Mouse (Mus musculus) monocyte, adult 5-6 weeks (primary cell): Measurements from ENCODE around the gene Hes3. TPM values are rescaled to one million over a fixed set of nuclear protein-coding genes. Genes with fewer than 3 reads are reported as not detected.
A peak's percentile ranks its signal among the peaks of the same experiment; 100 is the strongest.

Experiments used
- ATAC-seq: fragments of 153-309, 156-312 bp; replicated peaks from 2 replicates; pipeline ENCODE4 v1.8.0; 2017; ENCODE audit warnings: mild to moderate bottlenecking; ENCODE audit not compliant: low TSS enrichment, insufficient number of reproducible peaks, severe bottlenecking, poor library complexity, low FRiP score
- total RNA-seq: library from RNA; stranded (forward); fragments of 200-1000, 200-491, 200-594 nt; gene quantifications from 3 replicates; pipeline ENCODE4 v1.2.3, GENCODE M21; 2017

The Hes3 gene
- not detected in 3 replicates for total RNA-seq

DNA sequence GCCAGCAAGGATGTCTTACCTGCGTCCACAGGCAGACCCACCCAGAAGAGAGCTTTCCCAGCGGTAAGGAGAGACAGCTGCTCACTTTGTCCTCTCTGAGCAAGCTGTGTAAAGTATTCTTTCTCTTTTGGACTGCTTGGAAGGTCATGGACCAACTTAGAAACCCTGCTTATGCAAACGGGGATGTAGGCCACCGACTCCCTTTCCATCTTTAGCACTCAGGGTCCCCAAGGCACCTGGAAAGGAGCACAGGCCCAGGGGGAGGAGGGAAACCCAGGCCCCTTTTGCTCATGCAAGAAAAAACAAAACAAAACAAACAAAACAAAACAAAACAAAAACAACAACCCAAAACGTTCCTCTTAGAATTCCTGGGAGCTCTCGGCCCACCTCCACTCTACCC is at the start of gene Hes3:
TSS of gene Hes3 (minus strand) at position 101 of the 400 bp plus-strand sequence.
- ATAC-seq: no peak

DNA sequence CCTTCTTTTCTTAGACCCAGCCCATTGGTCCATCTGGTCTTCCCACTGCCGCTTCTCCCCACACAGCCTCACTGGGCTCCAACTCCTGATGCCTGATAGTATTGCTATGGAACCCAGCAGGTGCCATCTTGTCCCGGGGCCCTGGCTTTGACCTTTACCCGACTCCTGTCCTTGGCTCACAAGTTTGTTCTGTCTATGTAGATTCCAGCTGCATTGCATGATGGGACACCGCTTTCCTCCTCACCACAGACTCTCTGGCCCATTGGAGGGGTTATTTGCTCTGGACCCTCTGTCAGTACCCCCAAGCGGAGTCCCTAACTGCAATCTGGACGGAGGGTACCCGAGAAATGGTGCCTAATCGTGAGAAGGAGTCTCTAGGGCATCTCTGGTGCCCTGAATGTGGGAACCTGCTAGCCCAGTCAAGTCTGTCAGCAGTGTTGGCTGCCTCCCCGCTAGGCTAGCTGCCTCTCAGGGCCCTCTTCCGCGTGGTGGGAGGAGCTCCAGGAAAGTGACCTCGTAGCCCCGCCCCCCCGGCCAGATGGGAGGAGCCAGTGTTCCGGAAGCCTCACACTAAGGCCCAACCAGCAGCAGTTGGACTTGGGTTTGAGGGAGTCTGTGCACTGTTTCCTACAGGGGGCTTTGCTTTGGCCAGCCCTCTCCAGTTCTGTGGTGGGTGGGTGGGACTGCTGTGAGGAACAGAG is 49.3 kb upstream of the Hes3 start:
- no peak for ATAC-seq

DNA sequence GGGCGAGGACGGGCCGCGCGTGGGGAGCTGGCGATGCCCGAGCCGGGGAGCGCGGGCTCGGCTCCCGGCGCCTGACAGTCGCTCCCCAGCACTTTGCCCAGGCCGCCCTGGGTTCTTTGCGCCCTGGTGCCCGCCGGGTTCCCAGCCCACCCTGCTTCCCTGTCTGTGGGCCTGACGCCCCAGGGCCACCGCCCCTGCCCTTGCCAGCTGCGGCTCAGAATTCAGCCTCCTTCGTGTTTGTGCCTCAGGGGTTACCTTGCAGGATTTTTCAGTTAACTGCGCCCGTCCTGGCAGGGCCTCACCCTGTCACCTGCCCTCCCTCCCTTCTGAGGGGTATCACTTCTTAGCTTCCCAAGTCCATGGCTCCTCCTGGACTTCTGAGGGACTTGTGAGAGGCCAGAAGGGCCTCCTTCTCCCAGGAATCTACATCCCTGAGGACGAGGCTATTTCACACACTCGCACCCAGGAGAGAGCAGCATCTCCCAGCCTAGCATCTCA is 47.9 kb upstream of the Hes3 start:
- no peak for ATAC-seq

DNA sequence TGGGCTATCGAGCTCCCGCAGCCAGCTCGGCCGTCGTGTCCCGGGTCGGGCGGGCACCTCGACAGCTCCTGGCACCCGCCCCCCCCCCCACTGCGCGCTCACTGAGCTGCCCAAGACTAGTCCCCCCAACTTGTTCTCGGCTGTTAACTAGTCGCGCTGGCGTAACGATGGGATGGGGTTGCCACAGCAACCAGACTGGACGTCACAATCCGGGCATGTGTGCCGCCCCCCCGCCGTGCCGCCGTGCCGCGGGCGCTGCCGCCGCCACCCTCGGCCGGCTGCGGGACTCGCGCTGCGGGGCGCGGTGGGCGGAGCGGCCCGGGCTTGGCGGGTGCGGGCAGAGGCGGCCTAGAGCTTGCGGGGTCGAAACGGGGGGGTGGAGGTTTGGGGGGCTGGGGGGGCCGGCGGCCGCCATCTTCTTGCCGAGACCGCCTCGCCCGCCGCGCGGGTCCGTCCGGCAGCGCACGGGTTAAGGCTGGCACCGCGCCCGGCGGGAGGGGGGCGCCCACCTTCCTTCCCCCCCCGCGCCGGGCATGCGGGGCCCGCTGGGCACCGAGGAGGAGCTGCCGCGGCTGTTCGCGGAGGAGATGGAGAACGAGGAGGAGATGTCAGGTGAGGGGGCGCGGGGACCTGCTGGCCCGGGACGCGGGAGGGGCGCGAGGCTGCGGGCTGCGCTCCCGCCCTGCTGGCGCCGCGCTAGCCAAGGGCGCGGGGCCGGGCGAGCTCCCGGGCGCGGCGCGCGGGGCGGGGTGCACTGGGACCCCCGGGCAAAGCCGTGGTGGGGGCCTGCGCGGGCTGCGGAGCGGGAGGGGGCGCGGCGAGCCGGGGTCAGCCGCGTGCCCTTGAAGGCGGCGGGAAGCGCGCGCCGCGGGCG is 47.2 kb upstream of the Hes3 start, which contains the start of gene Chd5:
TSS of gene Chd5 (plus strand) at position 233 of the 874 bp plus-strand sequence.
- no peak for ATAC-seq

DNA sequence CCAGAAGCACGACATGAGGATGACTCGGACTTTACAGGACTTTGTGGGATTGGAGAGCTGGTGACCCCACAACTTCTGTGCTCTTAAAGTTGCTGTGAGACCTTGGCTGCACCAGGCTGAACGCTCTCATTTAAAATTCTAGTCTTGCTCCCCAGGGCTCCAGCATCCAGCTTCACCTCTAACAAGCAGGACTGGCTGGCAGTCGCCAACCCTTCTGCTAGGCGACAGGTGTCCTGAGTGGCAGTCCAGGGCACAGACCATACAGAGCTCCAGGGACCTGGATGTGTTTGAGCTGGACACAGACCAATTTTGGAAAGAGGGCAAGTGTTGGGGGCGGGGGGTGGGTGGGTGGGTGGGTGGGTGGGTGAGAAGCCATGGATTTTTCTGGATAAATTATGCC is 46.3 kb upstream of the Hes3 start:
- no peak for ATAC-seq

DNA sequence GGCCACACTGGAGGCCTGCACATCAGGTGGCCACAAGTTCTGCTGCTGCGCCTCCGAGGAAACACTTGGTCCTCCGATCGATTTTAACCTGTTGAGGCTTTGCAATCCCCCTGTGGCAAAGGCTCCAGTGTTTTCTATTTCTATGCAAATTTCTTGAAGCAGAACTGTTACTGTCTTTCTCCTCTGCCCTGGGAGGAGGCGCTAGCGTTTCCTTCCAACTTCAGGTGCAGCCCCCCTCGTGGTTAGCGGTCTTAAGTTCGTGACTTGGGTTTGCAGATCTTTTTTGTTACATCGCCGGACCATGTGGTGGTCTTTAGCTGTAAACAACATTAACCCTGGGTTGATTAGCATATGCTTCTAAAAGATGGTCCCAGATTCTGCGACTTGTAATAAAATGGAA is 42.1 kb upstream of the Hes3 start:
- ATAC-seq: no peak

DNA sequence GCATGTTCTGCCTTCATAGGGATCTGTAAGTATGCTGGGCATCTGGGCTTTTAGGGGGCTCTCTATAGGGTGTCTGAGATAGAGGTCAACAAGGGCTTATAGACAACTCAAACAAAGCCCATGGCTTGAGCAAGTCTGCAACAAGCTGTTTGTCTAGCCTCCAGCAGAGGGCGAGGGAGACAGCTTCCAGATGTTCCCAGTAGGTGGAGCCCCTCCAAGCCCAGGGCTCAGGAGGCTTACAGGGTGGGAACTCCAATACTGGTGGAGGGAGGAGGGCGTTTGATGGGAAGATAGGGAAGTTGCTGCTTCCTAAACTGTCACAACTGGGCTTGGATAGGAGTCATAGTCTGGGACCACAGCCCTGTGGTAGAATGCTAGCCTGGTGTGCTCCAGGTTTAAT is 41.5 kb upstream of the Hes3 start:
- 0 out of 2 replicates have a peak, but pooled peaks have one; percentile 62 for ATAC-seq

DNA sequence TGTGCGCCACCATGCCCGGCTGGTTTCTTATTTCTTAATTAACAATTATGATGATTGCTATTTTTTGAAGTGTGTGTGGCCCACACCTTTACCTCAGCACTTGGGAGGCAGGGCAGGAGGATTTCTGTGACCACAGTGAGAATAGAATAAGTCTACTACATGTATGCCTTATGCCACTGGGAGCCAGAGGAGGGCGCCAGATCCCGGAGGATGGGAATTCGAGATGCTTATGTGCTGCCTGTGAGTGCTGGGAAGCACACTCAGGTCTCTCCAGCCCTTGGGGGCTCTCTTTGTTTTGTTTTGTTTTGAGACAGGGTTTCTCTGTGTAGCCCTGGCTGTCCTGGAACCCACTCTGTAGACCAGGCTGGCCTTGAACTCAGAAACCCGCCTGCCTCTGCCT is 37.2 kb upstream of the Hes3 start:
- ATAC-seq: no peak

DNA sequence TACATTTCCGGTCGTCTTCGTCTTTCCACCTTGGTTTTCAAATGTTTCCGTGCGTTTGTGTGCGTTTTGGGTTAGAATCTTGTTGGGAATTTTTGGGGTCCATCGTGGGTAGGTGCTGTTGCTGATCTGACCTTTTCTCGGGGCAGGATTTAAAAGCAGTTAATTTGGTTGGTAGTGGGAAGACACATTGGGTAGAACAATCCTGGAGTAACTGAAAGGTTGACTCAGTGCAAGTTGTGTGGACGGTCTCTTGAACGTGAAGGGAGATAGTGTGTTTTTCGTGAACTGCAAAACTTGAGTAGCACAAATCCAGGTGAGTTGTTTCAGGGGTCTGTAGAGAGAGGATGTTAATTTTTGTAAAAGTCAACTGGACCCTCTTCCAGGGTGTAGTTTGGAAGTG is 35.1 kb upstream of the Hes3 start:
- no peak for ATAC-seq

DNA sequence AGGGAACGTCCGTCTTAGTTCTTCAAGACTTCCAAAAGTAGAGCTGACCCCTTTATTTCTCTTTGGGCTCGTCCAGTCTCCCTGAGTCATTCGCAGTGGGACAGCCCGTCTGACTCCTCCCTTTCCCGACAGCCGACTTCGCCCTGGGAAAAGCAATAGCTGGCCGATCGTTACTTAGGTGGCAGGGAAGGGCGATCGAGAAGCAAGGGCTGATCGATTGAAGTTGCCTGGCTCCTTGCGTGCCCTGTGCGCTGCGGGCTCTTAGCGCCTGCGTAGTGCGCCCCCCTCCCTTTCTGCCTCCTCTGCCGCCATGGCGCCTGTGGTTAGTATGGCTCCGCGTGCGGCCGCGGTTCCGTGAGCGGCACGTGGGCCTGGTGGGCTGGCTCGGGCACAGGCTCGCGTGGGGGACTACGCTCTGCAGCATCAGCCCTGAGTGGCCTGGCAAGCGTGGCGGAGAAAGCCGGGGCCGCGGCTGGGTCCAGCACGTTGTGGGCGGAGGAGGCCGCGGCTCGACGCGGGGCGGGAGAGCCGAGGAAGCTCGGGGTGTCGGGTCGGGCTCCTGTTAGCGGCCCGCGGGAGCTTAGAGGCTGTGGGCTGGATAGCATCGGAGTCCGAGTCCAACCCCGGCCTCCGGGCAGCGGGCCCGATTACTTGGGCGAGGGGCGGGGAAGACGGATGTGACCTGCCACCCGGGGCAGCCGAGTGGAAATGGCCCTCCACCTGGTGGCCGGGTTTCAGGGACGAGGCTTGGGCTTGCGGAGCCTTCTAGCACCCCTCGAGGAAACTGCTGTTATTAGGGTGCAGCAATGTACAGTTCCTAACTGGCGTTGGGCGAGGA is 34.3 kb upstream of the Hes3 start, which contains the start of gene Rpl22:
TSS of gene Rpl22 (plus strand) at position 169 of the 838 bp plus-strand sequence.
- peak; percentile 98 for ATAC-seq

DNA sequence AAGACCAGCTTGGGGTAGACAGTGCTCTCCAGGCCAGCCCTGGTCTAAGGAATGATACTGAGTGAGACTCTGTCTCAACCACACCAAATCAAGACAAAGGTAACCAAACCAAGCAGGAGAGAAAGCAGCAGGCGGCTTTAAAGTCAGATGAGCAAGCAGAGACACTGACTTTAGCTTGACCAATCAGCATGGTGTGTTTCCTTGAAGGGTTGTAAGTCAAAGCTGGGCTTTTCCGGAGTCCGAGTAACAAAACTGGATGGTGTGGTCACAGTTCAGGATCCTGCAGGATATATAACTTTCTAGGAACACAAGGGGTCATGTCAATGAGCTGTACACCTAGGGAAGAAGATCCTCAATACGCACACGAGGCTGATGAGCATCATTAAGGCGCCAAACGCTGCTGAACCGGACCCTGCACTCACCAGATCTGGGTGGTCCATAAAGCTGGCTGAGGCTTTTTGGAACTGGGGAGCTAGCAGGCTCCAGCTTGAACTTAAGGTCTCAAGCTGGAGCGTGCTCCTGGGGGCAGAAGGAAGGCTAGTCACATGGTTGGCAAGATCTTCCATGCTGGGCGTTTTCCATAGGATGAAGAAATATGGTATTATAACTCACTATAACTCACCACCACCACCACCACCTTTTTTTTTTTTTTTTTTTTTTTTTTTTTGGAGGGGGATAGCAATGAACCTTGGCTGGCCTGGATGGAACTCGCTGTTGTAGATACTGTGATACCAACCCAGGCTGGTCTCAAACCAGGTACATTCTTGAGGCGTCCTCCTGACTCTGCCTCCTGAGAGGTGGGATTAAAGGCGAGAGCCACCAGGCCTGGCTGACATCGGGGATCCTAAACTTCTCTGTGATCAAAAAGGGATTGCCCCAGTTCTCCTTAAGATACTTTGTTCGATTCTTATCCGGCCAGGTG is 33.4 kb upstream of the Hes3 start:
- ATAC-seq: no peak

DNA sequence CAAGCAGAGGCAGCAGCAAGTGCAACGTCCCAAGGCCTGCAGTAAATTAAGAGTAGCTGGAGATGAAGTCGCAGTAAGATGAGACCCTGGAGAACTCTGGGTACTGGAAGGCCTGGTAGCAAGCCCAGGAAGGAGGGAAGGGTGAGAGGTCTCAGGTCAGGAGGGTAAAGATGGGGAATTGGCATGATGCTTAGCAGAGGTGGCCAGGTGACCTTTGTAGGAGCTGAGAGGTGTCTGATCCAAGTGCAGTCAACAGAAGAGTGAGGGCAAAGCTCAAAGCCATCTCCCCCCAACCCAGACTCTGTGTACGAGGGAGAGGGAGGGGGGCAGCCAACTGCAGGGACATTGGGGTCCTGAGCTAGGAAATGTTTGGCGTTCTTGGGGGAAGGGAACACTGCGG is 30.0 kb upstream of the Hes3 start:
- no peak for ATAC-seq

DNA sequence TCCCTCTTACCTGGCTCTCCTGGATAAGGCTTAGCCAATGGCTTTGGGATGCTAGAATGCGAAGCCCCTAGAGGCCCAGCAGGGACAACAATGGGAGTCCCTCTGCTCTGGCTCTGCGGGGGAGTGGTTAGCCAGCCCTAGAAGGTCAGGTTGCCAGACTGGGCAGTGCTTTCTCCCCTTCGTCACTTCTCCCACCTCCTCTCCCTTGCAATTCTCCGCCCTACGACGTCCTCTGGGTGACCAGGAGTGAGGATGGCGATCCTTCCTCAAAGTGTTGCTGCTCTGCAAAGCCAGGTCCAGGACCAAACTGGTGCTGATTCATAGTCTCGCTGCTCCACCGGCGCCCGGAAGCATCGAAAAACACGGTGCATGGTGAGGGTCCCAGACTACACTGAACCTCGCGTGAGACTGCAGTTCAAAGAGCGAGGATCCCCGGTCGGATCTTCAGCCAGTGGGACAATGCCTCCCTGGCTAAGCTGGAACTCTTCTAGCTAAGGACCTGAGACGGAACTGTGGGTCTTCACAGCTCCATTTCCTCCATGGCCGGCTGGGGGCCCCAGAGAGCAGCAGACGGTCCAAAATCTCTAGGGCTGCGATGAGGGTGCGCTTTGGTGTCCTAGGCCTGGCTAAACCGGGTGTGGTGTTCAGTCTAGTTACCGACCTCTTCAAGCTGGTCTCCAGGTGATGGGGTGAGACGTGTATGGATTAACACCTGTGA is 27.2 kb upstream of the Hes3 start, which contains the start of gene Rnf207:
TSS of gene Rnf207 (minus strand) at position 477 of the 718 bp plus-strand sequence.
- peak; percentile 74 for ATAC-seq

DNA sequence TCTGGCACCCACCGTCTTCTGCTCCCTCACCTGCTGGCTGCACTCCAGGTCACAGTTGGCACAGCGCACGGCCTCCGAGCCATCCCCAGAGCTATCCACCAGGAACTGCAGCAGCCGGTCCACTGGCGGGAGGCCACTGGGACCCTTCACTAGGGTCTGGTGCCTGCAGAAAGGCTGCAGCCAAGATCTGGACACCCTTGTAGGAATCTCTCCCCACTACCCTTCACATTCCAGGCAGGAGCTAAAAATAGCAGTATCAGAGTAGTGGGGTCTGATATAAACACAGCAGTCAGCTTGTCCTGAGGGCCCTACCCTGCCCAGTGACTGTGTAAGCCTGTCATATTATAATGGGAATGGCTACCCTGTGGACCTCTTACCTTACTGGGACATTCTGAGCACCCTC is 26.2 kb upstream of the Hes3 start:
- no peak for ATAC-seq

DNA sequence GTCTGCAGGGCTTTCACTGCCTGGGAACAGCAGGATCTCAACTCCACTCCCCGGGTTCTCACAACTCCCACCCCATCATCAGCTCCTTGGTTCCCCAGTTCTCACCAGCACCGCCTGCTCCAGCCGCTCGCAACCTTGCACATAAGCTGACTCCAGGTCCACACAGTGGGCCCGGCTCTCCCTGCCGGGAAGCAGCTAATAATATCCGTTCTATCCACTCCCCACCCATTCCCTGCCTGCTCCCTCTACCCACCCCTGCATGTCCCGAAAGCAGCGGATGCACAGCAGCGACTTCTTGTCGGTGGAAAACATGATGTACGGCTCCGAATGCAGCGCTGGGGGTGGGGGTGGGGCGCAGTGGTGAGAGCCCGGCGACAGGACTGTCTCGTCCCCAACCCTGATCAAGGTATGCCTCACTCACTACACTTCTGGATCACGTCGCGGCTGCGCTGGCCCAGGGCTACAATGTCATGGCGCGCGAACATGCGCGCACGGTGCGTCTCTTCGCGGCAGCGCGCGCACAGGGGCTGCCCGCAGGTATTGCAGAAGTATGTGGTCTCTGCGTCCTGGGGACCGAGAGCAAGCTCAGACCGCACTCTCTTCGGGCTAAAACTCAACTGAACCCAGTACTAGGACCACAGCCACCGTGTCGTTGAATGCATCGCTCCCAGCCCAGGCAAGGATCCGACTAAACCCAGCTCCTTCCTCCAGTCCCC is 24.2 kb upstream of the Hes3 start:
- ATAC-seq: no peak

DNA sequence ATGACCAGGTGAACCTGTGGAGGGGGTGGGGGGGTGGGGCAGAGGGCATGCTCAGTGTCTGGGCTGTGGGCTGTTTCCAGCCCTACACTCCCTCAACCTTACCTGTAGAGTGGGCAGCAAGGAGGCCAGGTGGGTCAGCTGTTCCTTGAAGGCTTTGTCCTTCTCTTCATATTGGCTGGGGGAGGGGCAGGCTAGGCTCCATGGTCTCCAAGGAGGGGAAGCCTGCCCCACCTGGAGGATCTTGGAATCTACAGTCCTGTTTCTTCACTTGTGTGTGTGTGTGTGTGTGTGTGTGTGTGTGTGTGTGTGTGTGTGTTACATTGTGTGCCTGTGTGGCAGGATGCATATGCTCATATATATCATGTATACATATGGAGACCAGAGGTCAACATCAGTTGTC is 22.5 kb upstream of the Hes3 start:
- ATAC-seq: no peak

DNA sequence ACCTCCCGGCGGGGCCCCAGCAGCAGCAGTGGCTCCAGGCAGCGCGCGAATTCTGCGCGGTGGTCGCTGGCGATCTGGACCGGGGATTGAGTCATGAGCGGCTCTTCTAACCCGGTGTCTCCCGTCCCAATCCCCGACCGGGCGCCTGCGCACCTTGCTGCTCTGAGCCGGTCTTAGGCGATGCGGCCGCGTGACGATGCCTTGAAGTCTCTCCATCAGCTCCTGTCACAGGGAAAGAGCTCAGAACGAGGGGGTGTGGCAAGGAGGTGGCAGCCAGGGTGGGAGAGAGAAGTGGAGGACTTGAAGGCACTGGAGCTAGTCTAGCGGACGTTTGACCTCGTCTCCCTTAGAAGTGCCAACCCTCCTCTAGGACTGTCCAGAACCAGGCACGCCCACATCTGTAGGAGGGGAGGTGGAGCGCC is 21.8 kb upstream of the Hes3 start:
- no peak for ATAC-seq
